Mouse (Mus musculus) intestine, postnatal 0 days (tissue): ENCODE measurements at regions not wholly inside any gene's neighbourhood (a gene's known extent, or its start where the extent isn't known, plus 50 kb on each side); places are given as distances from the start of the nearest gene placed in this dataset.

Experiments used
- ATAC-seq: fragments of 200-750 bp; cut with Nextera tagmentation; 2 replicates; pipeline ENCODE4 v1.8.0; 2017; ENCODE audit warnings: mild to moderate bottlenecking, moderate TSS enrichment, moderate library complexity
- H3K27ac ChIP-seq: fragments of 300-500 bp; sonication (generic); 2 replicates; pipeline ENCODE4 v1.5.1; 2014; ENCODE audit warnings: mild to moderate bottlenecking, low read depth, low read length, moderate library complexity
- H3K27me3 ChIP-seq: fragments of 300-500 bp; sonication (generic); replicated peaks from 2 replicates; pipeline ENCODE4 v1.6.1; 2014; ENCODE audit warnings: low read length, mixed read lengths; ENCODE audit not compliant: control insufficient read depth, insufficient read depth
- H3K36me3 ChIP-seq: fragments of 300-500 bp; sonication (generic); 2 replicates; pipeline ENCODE4 v1.6.1; 2014; ENCODE audit warnings: mild to moderate bottlenecking, moderate library complexity; ENCODE audit not compliant: control insufficient read depth, insufficient read depth
- H3K4me1 ChIP-seq: fragments of 300-500 bp; sonication (generic); replicated peaks from 2 replicates; pipeline ENCODE4 v1.6.1; 2014; ENCODE audit warnings: antibody characterized with exemption, low read length, mixed read lengths; ENCODE audit not compliant: control insufficient read depth, insufficient read depth
- H3K4me2 ChIP-seq: fragments of 300-500 bp; sonication (generic); replicated peaks from 2 replicates; pipeline ENCODE4 v1.6.1; 2014; ENCODE audit warnings: low read depth, mild to moderate bottlenecking, moderate library complexity
- H3K4me3 ChIP-seq: fragments of 300-500 bp; sonication (generic); 2 replicates; pipeline ENCODE4 v1.5.1; 2014; ENCODE audit warnings: low read depth, low read length
- H3K9ac ChIP-seq: fragments of 300-500 bp; sonication (generic); 2 replicates; pipeline ENCODE4 v1.6.1; 2014; ENCODE audit warnings: mild to moderate bottlenecking, low read depth, low read length
- H3K9me3 ChIP-seq: fragments of 300-500 bp; sonication (generic); 2 replicates; pipeline ENCODE4 v1.6.1; 2016; ENCODE audit warnings: mixed run types; ENCODE audit not compliant: control insufficient read depth
- CTCF ChIP-seq: sonication (generic); IDR thresholded peaks from 2 replicates; pipeline ENCODE4 v1.5.1; 2016; ENCODE audit warnings: low read depth, mild to moderate bottlenecking, control low read depth, antibody characterized with exemption, moderate library complexity
- WGBS: fragments of 180-500 bp; shearing (Covaris S2); extraction: QIAGEN DNeasy Blood & Tissue Kit; methylation state at CpG from one replicate; pipeline ENCODE4 v1.1.7; 2014; 5-methylcytosine and 5-hydroxymethylcytosine counted together

- ATAC-seq: peak; percentile 98
- H3K4me2 ChIP-seq: peak overlapping the region; percentile 47
- no peak for TF ChIP-seq CTCF
- H3K27ac ChIP-seq: peak overlapping the region; percentile 76
- H3K9me3 ChIP-seq: no peaks in the 10 kb centered on the region
- H3K36me3 ChIP-seq: no peaks in the 10 kb centered on the region
- no peaks in the 10 kb centered on the region for H3K27me3 ChIP-seq
- H3K9ac ChIP-seq: no peak overlapping the region
- no peaks in the 10 kb centered on the region; the same call in 1 of the 2 replicates for H3K4me1 ChIP-seq
- WGBS: 57% methylated on average over 10 of the region's 10 CpGs
- H3K4me3 ChIP-seq: peak overlapping the region; percentile 16; the same call in 1 of the 2 replicates
These were observed 139.3 kb upstream of the Il12b start for GRCm38 (mm10) chr11:44260376-44261111.

- ATAC-seq: no peak
- no peaks in the 10 kb centered on the region; the same call in 1 of the 2 replicates for H3K4me1 ChIP-seq
- WGBS: 74% methylated on average over 8 of the region's 8 CpGs
These were observed 138.2 kb upstream of the Il12b start for GRCm38 (mm10) chr11:44261657-44262056.

GRCm38 (mm10) chr11:44262571-44262970 is 137.3 kb upstream of the Il12b start:
- TF ChIP-seq CTCF: no peak
- no peaks in the 10 kb centered on the region; the same call in 1 of the 2 replicates for H3K4me1 ChIP-seq
- ATAC-seq: no peak
- no peak overlapping the region for H3K4me3 ChIP-seq
- no peaks in the 10 kb centered on the region for H3K9me3 ChIP-seq
- no peak overlapping the region for H3K4me2 ChIP-seq
- H3K27me3 ChIP-seq: no peaks in the 10 kb centered on the region
- H3K36me3 ChIP-seq: no peaks in the 10 kb centered on the region
- WGBS: 77% methylated on average over 3 of the region's 3 CpGs
- no peak overlapping the region for H3K9ac ChIP-seq
- no peak overlapping the region for H3K27ac ChIP-seq

More at GRCm38 (mm10) chr11:44261657-44262056, 138.2 kb upstream of the Il12b start:
- Histone ChIP-seq H3K27ac (no peak overlapping the region), H3K4me3 (no peak overlapping the region), H3K27me3 (no peaks in the 10 kb centered on the region), H3K9ac (no peak overlapping the region), H3K36me3 (no peaks in the 10 kb centered on the region), H3K9me3 (no peaks in the 10 kb centered on the region), H3K4me2 (no peak overlapping the region)
- TF ChIP-seq CTCF: no peak

- Histone ChIP-seq H3K9me3 (no peaks in the 10 kb centered on the region), H3K27ac (no peak overlapping the region), H3K36me3 (no peaks in the 10 kb centered on the region), H3K4me3 (no peak overlapping the region), H3K9ac (no peak overlapping the region), H3K4me2 (no peak overlapping the region), H3K4me1 (no peaks in the 10 kb centered on the region), H3K27me3 (no peaks in the 10 kb centered on the region)
- no peak for TF ChIP-seq CTCF
- peak; percentile 25; the same call in 1 of the 2 replicates for ATAC-seq
These were observed 127.6 kb upstream of the Il12b start for GRCm38 (mm10) chr11:44272268-44272667.

GRCm38 (mm10) chr11:44278521-44279208 is 121.2 kb upstream of the Il12b start:
- ATAC-seq: no peak
- no peaks in the 10 kb centered on the region for H3K9me3 ChIP-seq
- no peaks in the 10 kb centered on the region for H3K27me3 ChIP-seq
- H3K9ac ChIP-seq: no peak overlapping the region
- no peaks in the 10 kb centered on the region for H3K4me1 ChIP-seq
- H3K4me3 ChIP-seq: no peak overlapping the region
- TF ChIP-seq CTCF: no peak
- no peak overlapping the region for H3K4me2 ChIP-seq
- no peak overlapping the region for H3K27ac ChIP-seq
- H3K36me3 ChIP-seq: no peaks in the 10 kb centered on the region
- WGBS: 68% methylated on average over 7 of the region's 7 CpGs

- no peak for TF ChIP-seq CTCF
- Histone ChIP-seq H3K4me3 (no peak overlapping the region), H3K4me1 (no peaks in the 10 kb centered on the region), H3K9me3 (no peaks in the 10 kb centered on the region), H3K4me2 (no peak overlapping the region), H3K9ac (no peak overlapping the region), H3K27me3 (no peaks in the 10 kb centered on the region), H3K27ac (no peak overlapping the region), H3K36me3 (no peaks in the 10 kb centered on the region)
- 80% methylated on average over 2 of the region's 2 CpGs for WGBS
- no peak for ATAC-seq
These were observed 113.9 kb upstream of the Il12b start for GRCm38 (mm10) chr11:44285961-44286360.
